Mouse (Mus musculus): ENCODE results near the gene Dusp7. TPM values are rescaled to one million over a fixed set of nuclear protein-coding genes. Genes with fewer than 3 reads are reported as not detected.

Dusp7 gene
- polyA plus RNA-seq, 1 experiment from 2014 or later, result 14.1 TPM

DNA sequence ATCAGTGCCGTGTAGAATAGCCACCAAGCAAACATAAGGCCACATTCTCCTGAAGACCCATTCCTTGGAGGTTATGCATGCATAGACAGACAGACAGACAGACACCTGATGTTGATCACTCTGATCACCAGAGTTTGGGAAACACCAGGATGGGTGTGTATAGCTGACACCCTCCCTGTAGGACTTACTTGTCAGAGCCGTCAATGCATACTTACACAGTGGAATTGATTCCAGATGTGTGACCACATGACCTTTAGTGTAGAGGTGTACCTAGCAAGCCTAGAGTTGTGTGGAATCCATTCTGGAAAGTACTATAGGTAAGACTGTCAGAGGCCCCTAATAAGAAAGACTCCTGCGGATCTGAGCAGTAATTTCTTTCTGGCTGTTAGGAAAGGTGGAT, 11.3 kb upstream of the Dusp7 start:
- no peak overlapping the region for H3K4me3 ChIP-seq
- peaks cover 55% of the 10 kb centered on the region for H3K4me1 ChIP-seq
- no peak for DNase-seq (ENCODE audit: low spot score)
- no peaks in the 10 kb centered on the region for H3K27me3 ChIP-seq (ENCODE audit: low read depth, poor library complexity, severe bottlenecking)
- H3K27ac ChIP-seq (replicated peaks), result peak overlapping the region; percentile 75
- no peaks in the 10 kb centered on the region for H3K9me3 ChIP-seq (replicated peaks)
- 80% methylated on average over 3 of the region's 3 CpGs for WGBS
- no peaks in the 10 kb centered on the region for H3K36me3 ChIP-seq

DNA sequence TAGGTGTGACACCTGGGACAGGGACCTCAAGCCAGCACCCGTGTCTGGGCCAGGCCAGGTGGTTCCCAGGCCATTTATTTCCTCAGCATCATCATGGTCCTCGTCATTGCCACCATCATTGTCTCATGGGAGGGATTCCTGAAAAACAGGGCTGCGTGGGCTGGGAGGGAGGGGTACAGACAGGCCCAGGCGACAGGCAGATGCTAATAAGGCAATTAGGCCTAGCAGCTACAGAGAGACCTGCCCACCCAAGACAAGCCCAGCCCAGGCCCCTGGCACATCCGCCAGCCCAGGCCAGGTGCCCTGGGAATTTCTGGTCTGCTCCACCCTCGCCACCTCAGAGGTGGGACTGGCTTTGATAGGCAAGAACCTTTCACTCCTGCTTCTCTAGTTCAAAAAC, 9.1 kb upstream of the Dusp7 start:
- Histone ChIP-seq H3K36me3 (no peaks in the 10 kb centered on the region), H3K27me3 (ENCODE audit: low read depth, poor library complexity, severe bottlenecking) (no peaks in the 10 kb centered on the region), H3K4me3 (no peak overlapping the region), H3K4me1 (peaks cover 35% of the 10 kb centered on the region), H3K27ac (replicated peaks) (no peak overlapping the region; the same call in 1 of the 2 replicates), H3K9me3 (replicated peaks) (no peaks in the 10 kb centered on the region)
- DNase-seq (ENCODE audit: low spot score), result no peak
- 80% methylated on average over 6 of the region's 6 CpGs for WGBS

GRCm38 (mm10) chr9:106361140-106361539, 7.3 kb upstream of the Dusp7 start:
- 88% methylated on average over 6 of the region's 6 CpGs for WGBS
- no peak overlapping the region for H3K27ac ChIP-seq (replicated peaks)
- peaks cover 6% of the 10 kb centered on the region for H3K27me3 ChIP-seq (ENCODE audit: low read depth, poor library complexity, severe bottlenecking)
- H3K4me3 ChIP-seq, result no peak overlapping the region
- peaks cover 17% of the 10 kb centered on the region for H3K4me1 ChIP-seq
- DNase-seq (ENCODE audit: low spot score), result no peak
- no peaks in the 10 kb centered on the region for H3K9me3 ChIP-seq (replicated peaks)
- H3K36me3 ChIP-seq, result no peaks in the 10 kb centered on the region

GRCm38 (mm10) chr9:106365333-106365732, 3.1 kb upstream of the Dusp7 start:
- Histone ChIP-seq H3K4me3 (no peak overlapping the region), H3K4me1 (peaks cover 37% of the 10 kb centered on the region), H3K36me3 (no peaks in the 10 kb centered on the region), H3K27ac (replicated peaks) (peak overlapping the region; percentile 38; the same call in 1 of the 2 replicates), H3K9me3 (replicated peaks) (no peaks in the 10 kb centered on the region), H3K27me3 (ENCODE audit: low read depth, poor library complexity, severe bottlenecking) (peaks cover 15% of the 10 kb centered on the region)
- 85% methylated on average over 7 of the region's 7 CpGs for WGBS
- DNase-seq (ENCODE audit: low spot score), result no peak

GRCm38 (mm10) chr9:106366188-106366587, 2.2 kb upstream of the Dusp7 start:
- 0 out of 2 replicates have a peak overlapping the region, but pooled peaks have one; percentile 7 for H3K4me3 ChIP-seq
- H3K27me3 ChIP-seq (ENCODE audit: low read depth, poor library complexity, severe bottlenecking), result peaks cover 15% of the 10 kb centered on the region
- peaks cover 8% of the 10 kb centered on the region for H3K36me3 ChIP-seq
- H3K9me3 ChIP-seq (replicated peaks), result no peaks in the 10 kb centered on the region
- WGBS, result 50% methylated on average over 1 of the region's 1 CpGs
- DNase-seq (ENCODE audit: low spot score), result no peak
- H3K4me1 ChIP-seq, result peaks cover 46% of the 10 kb centered on the region
- no peak overlapping the region for H3K27ac ChIP-seq (replicated peaks)

DNA sequence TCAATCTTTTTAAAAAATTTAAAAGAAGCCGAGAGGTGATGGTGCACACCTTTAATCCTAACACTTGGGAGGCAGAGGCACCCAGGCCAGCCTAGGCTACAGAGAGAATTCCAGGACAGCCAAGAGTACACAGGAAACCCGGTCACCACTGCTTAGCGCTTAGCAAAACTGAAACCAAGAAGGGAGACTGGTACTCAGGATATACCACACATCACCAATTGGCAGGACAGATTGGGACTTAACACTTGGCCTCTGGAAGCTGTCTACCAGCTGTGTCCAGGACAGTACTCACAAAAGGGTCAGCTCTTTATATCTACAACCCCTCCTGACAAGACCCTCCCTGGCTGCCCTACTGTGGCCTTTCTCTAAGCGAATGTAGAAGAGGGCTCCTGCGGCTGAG, 1.4 kb upstream of the Dusp7 start:
- peak overlapping the region; percentile 96 for H3K27ac ChIP-seq (replicated peaks)
- no peak for DNase-seq (ENCODE audit: low spot score)
- WGBS, result 24% methylated on average over 5 of the region's 5 CpGs
- H3K9me3 ChIP-seq (replicated peaks), result no peaks in the 10 kb centered on the region
- peaks cover 15% of the 10 kb centered on the region for H3K27me3 ChIP-seq (ENCODE audit: low read depth, poor library complexity, severe bottlenecking)
- peak overlapping the region; percentile 88 for H3K4me3 ChIP-seq
- peaks cover 16% of the 10 kb centered on the region for H3K36me3 ChIP-seq
- peaks cover 54% of the 10 kb centered on the region for H3K4me1 ChIP-seq

GRCm38 (mm10) chr9:106367592-106368111, 780 bp upstream of the Dusp7 start:
- Histone ChIP-seq H3K4me1 (peaks cover 60% of the 10 kb centered on the region), H3K36me3 (peaks cover 22% of the 10 kb centered on the region), H3K27ac (replicated peaks) (peak overlapping the region; percentile 96), H3K4me3 (peak overlapping the region; percentile 88), H3K9me3 (replicated peaks) (no peaks in the 10 kb centered on the region), H3K27me3 (ENCODE audit: low read depth, poor library complexity, severe bottlenecking) (peaks cover 15% of the 10 kb centered on the region)
- peak; percentile 99 for DNase-seq (ENCODE audit: low spot score)
- WGBS, result under 1% methylated on average over 36 of the region's 36 CpGs

GRCm38 (mm10) chr9:106368831-106369501, 534 bp downstream of the Dusp7 start:
- Histone ChIP-seq H3K9me3 (replicated peaks) (no peaks in the 10 kb centered on the region), H3K4me1 (peaks cover 61% of the 10 kb centered on the region), H3K4me3 (peak overlapping the region; percentile 88), H3K27me3 (ENCODE audit: low read depth, poor library complexity, severe bottlenecking) (peaks cover 15% of the 10 kb centered on the region), H3K27ac (replicated peaks) (peak overlapping the region; percentile 96), H3K36me3 (peaks cover 35% of the 10 kb centered on the region)
- DNase-seq (ENCODE audit: low spot score), result peak; percentile 78
- under 1% methylated on average over 72 of the region's 72 CpGs for WGBS

- no peaks in the 10 kb centered on the region for H3K9me3 ChIP-seq (replicated peaks)
- H3K36me3 ChIP-seq, result peaks cover 44% of the 10 kb centered on the region
- WGBS, result 7% methylated on average over 11 of the region's 11 CpGs
- H3K27me3 ChIP-seq (ENCODE audit: low read depth, poor library complexity, severe bottlenecking), result peaks cover 15% of the 10 kb centered on the region
- peaks cover 61% of the 10 kb centered on the region for H3K4me1 ChIP-seq
- peak; percentile 34 for DNase-seq (ENCODE audit: low spot score)
- peak overlapping the region; percentile 88 for H3K4me3 ChIP-seq
- peak overlapping the region; percentile 96 for H3K27ac ChIP-seq (replicated peaks)
These were observed 1.5 kb downstream of the Dusp7 start for GRCm38 (mm10) chr9:106369801-106370485.

DNA sequence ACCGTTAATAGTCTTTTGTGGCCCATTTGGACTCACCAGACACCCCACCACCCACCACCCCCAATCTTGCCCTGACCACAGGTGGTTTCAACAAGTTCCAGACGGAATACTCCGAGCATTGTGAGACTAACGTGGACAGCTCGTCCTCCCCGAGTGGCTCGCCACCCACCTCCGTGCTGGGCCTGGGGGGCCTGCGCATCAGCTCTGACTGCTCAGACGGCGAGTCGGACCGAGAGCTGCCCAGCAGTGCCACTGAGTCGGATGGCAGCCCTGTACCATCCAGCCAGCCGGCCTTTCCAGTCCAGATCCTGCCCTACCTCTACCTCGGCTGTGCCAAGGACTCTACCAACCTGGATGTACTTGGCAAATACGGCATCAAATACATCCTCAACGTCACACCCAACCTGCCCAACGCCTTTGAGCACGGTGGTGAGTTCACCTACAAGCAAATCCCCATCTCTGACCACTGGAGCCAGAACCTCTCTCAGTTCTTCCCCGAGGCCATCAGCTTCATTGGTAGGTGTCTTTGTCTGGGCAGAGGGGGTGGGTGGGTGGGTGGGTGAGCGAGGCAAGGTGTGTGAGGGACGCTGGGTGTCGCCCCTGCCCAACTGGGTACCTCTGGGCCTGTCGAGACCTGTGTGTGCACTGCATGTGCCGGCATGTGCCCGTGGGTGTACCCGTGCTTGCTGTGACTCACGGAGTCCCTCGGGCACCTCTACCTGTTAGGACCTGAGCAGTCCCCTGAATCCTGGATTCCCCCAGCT, 2.4 kb downstream of the Dusp7 start:
- H3K9me3 ChIP-seq (replicated peaks), result no peaks in the 10 kb centered on the region
- H3K36me3 ChIP-seq, result peaks cover 52% of the 10 kb centered on the region
- peaks cover 61% of the 10 kb centered on the region for H3K4me1 ChIP-seq
- peaks cover 13% of the 10 kb centered on the region for H3K27me3 ChIP-seq (ENCODE audit: low read depth, poor library complexity, severe bottlenecking)
- peak overlapping the region; percentile 88 for H3K4me3 ChIP-seq
- DNase-seq (ENCODE audit: low spot score), result no peak
- 88% methylated on average over 30 of the region's 30 CpGs for WGBS
- peak overlapping the region; percentile 52; the same call in 1 of the 2 replicates for H3K27ac ChIP-seq (replicated peaks)

GRCm38 (mm10) chr9:106371384-106371671, 2.9 kb downstream of the Dusp7 start:
- 72% methylated on average over 6 of the region's 6 CpGs for WGBS
- DNase-seq (ENCODE audit: low spot score), result no peak
- H3K27ac ChIP-seq (replicated peaks), result peak overlapping the region; percentile 52
- peaks cover 58% of the 10 kb centered on the region for H3K4me1 ChIP-seq
- H3K36me3 ChIP-seq, result peaks cover 54% of the 10 kb centered on the region
- no peaks in the 10 kb centered on the region for H3K9me3 ChIP-seq (replicated peaks)
- H3K27me3 ChIP-seq (ENCODE audit: low read depth, poor library complexity, severe bottlenecking), result peaks cover 8% of the 10 kb centered on the region
- peak overlapping the region; percentile 88 for H3K4me3 ChIP-seq

DNA sequence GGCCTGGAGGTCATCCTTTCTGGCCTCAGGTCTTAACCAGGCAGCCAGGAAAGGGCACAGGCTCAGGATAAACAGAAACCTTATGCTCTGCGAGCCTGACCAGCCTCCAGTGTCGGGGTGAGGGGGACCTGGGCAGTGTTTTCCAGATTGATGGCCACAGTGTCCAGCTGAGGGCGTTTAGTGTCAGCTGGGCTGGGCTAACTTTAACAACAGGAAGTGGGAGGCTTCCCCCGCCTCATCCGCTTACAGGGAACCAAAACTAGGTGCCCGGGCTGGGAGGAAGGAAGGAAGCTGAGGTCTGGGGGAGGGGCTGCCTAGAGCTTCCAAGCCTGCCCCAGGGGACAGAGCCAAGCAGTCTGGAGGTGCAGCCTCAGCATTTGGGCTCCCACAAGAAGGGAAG, 3.3 kb downstream of the Dusp7 start:
- Histone ChIP-seq H3K36me3 (peaks cover 54% of the 10 kb centered on the region), H3K9me3 (replicated peaks) (no peaks in the 10 kb centered on the region), H3K4me1 (peaks cover 54% of the 10 kb centered on the region), H3K27ac (replicated peaks) (peak overlapping the region; percentile 52; the same call in 1 of the 2 replicates), H3K4me3 (peak overlapping the region; percentile 88), H3K27me3 (ENCODE audit: low read depth, poor library complexity, severe bottlenecking) (peaks cover 3% of the 10 kb centered on the region; the same call in 1 of the 2 replicates)
- WGBS, result 36% methylated on average over 6 of the region's 6 CpGs
- DNase-seq (ENCODE audit: low spot score), result no peak
